Mouse (Mus musculus) limb, embryonic 12.5 days (tissue): ENCODE measurements around the gene Pax2. TPM values are rescaled to one million over a fixed set of nuclear protein-coding genes. Genes with fewer than 3 reads are reported as not detected.

Source experiments
- ATAC-seq: fragments of 200-750 bp; cut with Nextera tagmentation; 2 replicates; pipeline ENCODE4 v1.8.0; 2017; ENCODE audit warnings: low read depth, moderate TSS enrichment; ENCODE audit not compliant: insufficient number of reproducible peaks, insufficient read depth, low FRiP score, low TSS enrichment
- H3K27ac ChIP-seq: fragments of 300-500 bp; sonication (generic); 2 replicates; pipeline ENCODE4 v1.5.1; 2016; ENCODE audit warnings: mild to moderate bottlenecking, moderate library complexity
- H3K27me3 ChIP-seq: fragments of 300-500 bp; sonication (generic); 2 replicates; pipeline ENCODE4 v1.6.1; 2016; ENCODE audit warnings: mild to moderate bottlenecking, moderate library complexity
- H3K36me3 ChIP-seq: fragments of 300-500 bp; sonication (generic); 2 replicates; pipeline ENCODE4 v1.6.1; 2016; ENCODE audit warnings: mild to moderate bottlenecking, moderate library complexity
- H3K4me1 ChIP-seq: fragments of 300-500 bp; sonication (generic); replicated peaks from 2 replicates; pipeline ENCODE4 v1.6.1; 2016
- H3K4me2 ChIP-seq: fragments of 300-500 bp; sonication (generic); 2 replicates; pipeline ENCODE4 v1.6.1; 2016; ENCODE audit warnings: mild to moderate bottlenecking, moderate library complexity
- H3K4me3 ChIP-seq: fragments of 300-500 bp; sonication (generic); replicated peaks from 2 replicates; pipeline ENCODE4 v1.5.1; 2016; ENCODE audit warnings: mild to moderate bottlenecking
- H3K9ac ChIP-seq: fragments of 300-500 bp; sonication (generic); replicated peaks from 2 replicates; pipeline ENCODE4 v1.6.1; 2016; ENCODE audit warnings: mild to moderate bottlenecking, moderate library complexity
- H3K9me3 ChIP-seq: fragments of 300-500 bp; sonication (generic); 2 replicates; pipeline ENCODE4 v1.6.1; 2016; ENCODE audit warnings: mild to moderate bottlenecking, moderate library complexity
- WGBS: fragments of 180-500 bp; shearing (Covaris S2); methylation state at CpG from one replicate; pipeline ENCODE4 v1.1.7; 2016; 5-methylcytosine and 5-hydroxymethylcytosine counted together
- polyA plus RNA-seq: library from polyadenylated mRNA; unstranded; fragments of >200 nt; fragmentation: Nextera tagmentation; extraction: Ambion mirVana; gene quantifications from 2 replicates; pipeline ENCODE4 v1.2.1, GENCODE M21; 2016

Pax2 gene
- polyA plus RNA-seq, 1 experiment from 2014 or later, result not detected

DNA sequence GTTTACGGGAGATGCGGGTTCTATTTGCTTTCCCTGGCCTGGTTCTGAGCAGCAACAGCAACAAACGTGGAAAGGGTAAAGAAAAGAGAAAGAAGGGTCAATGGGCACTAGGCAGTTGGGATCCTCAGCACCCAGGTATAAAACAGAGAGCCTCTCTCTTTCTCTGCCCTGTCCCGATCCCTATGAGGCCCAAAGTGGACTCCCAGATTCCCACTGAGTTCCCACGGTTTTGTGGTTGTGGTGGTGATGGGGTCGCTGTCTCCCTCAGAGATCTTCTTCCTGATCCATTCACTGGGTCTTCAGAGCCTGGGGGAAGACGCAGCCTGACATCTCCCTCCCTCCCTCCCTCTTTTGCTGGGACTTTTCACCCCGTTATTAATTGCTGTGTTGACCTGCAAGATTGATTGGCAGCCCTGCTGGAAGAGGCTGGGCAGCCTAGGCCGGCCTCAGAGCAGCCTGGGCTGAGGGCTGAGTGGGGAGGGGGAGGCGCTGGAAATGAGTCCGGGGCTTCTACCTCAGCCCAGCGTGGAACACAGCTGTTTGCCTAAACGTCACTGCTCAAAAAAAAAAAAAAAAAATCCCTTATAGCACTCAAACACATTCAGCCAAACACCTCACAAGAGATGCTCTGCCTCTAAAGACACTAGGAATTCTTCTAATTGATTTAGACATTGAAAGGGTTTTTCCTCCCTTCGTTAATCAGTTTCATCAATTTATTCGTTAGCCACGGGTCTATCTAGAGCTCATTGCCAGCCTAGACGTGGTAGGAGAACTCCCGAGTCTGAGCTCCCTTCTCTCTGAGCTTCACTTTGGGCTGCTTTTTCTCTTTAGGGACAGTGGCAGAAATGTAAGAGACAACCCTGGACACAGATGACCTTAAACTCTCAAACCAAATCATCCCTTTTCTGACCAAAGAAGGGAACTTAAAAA, 6.5 kb upstream of the Pax2 start:
- Histone ChIP-seq H3K4me2 (no peak overlapping the region), H3K4me3 (no peak overlapping the region), H3K27ac (no peak overlapping the region), H3K27me3 (peaks cover 98% of the 10 kb centered on the region), H3K9me3 (no peaks in the 10 kb centered on the region), H3K4me1 (peaks cover 26% of the 10 kb centered on the region), H3K36me3 (no peaks in the 10 kb centered on the region), H3K9ac (no peak overlapping the region)
- ATAC-seq, result no peak
- WGBS, result 2% methylated on average over 18 of the region's 18 CpGs

DNA sequence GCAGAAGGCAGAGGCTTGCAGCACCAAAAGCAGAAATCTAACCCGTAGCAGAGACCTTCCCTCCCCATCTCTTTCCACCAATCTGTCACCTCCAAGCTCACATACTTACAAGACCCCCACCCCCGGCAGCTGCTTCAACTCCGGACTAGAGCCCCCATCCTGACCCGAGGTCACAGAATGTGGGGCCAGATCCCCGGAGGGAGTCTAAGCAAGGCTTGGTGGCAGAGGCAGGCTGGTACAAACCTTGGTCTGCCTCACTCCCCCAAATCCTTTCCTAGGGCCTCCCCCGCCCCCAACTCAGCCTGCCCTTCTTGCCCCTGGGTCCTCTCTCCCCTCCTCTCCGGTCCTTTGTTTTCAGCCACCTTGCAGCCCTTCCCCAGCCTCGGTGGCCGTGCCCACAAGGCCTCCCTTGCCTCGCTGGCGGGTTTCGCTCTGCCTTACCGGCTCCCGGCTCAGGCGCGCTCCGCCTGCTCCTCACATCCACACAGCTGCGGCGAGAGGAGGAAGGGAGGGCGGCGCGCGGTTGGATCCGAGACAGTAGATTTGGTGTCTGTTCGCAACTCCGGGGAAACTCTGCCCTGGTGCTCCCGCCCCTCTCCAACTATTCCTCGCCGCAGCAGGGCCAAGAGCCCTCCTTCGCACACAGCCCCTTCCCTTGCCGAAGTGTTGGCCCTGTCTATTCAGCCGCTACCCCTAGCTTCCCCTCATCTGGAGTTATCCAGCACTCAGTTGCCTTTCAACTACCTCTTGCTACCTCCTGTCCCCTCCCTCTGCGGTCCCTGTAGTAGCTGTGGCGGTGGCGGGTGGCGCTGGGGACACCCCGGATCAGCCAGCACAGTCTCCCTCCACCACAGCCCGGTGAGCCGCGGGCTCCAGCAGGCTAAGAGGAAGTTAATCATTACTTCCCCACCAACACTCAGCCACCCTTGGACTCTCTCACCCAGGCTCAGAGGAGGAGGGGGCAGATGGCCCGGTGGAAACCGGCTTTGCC, 5.5 kb upstream of the Pax2 start:
- no peak for ATAC-seq
- H3K27me3 ChIP-seq, result peaks cover 98% of the 10 kb centered on the region
- peaks cover 29% of the 10 kb centered on the region for H3K4me1 ChIP-seq
- H3K4me3 ChIP-seq, result peak overlapping the region; percentile 7
- H3K4me2 ChIP-seq, result peak overlapping the region; percentile 27
- WGBS, result under 1% methylated on average over 41 of the region's 42 CpGs
- H3K9ac ChIP-seq, result 0 out of 2 replicates have a peak overlapping the region, but pooled peaks have one; percentile 24
- no peaks in the 10 kb centered on the region for H3K9me3 ChIP-seq
- no peaks in the 10 kb centered on the region for H3K36me3 ChIP-seq
- no peak overlapping the region for H3K27ac ChIP-seq

DNA sequence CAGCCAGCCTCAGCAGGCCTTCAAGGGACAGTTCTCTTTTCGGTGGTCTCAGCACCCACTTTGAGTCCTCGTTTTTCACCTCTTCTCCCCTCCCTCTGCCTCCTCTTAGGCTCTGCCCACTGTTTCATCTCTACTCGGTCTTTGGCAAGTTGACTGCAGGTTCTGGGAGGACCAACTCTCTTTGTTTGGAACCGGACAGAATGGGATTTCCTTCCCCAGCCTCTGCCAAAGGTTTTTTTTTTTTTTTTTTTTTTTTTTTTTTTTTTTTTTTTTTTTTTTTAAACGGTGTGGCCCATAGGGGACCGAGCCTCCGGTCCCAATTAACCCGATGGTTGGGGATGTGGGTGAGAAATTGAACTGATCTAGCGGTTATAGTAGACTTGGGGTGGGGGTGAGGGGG, 4.8 kb upstream of the Pax2 start:
- peaks cover 36% of the 10 kb centered on the region for H3K4me1 ChIP-seq
- no peak overlapping the region for H3K27ac ChIP-seq
- H3K36me3 ChIP-seq, result no peaks in the 10 kb centered on the region
- H3K4me2 ChIP-seq, result peak overlapping the region; percentile 27; the same call in 1 of the 2 replicates
- WGBS, result under 1% methylated on average over 9 of the region's 9 CpGs
- no peak overlapping the region for H3K9ac ChIP-seq
- H3K9me3 ChIP-seq, result no peaks in the 10 kb centered on the region
- no peak for ATAC-seq
- peaks cover 98% of the 10 kb centered on the region for H3K27me3 ChIP-seq
- no peak overlapping the region for H3K4me3 ChIP-seq

DNA sequence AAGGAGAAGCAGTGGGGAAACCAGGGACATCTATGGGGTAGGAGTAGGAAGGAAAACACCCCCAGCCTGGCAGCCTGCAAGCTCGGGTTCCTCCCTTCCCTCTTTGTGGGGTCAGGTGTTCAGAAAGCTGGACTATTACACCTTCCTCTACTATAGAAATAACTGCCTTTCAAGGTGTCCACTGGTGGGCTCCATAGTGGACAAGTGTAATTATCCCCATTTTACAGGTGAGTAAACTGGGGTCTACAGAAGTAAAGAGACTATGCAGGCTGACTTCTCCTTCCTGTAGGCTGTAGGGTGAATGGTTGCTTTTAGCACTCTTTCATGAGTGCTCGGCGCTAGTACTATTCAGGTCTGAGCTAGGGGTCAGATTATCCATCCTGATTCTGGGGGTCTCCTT, 4.3 kb upstream of the Pax2 start:
- Histone ChIP-seq H3K4me1 (peaks cover 38% of the 10 kb centered on the region), H3K4me2 (no peak overlapping the region), H3K36me3 (no peaks in the 10 kb centered on the region), H3K27ac (no peak overlapping the region), H3K27me3 (peaks cover 98% of the 10 kb centered on the region), H3K9ac (no peak overlapping the region), H3K4me3 (no peak overlapping the region), H3K9me3 (no peaks in the 10 kb centered on the region)
- no peak for ATAC-seq
- WGBS, result 3% methylated on average over 3 of the region's 3 CpGs

DNA sequence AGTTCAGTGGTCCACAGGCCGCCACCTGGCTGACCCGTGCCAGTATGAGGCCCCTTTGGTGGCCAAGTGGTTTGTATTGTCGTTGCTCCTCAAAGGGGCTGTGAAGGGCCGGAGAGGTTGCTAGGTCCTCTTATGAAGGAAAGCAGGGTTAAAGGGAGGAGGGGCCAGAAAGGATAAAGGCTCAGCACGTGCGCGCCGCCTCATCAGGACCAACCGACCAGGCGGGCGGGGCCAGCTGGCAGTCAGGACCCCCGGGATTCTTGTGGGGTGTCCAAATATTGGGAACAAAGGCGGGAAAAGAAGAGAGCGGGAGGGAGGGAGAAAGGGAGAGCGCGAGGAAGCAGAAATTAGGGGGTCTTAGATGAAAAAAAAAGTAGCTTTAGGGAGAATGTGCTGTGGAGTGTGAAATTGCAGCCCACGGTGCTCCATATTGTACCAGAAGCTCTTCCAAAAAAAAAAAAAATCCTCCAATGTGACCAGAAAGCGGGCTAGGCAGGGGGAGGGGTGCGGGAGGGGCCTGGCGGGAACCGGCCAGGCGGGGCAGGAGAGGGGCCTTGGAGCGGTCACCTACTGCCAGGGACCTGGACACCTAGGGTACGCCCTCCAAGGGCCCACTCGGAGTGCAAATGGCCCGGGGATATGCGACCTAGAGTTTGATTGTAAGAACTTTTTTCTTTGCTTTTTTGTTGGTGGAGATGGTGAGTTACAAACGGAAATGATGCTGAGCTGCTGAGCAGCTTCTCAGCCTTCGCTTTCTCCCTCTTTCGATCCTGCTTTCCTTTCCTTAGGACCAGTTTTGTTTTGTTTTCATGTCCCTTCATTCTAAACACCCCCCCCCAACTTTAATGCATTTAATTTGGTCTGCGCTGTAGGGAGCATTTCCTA, 3.5 kb upstream of the Pax2 start:
- no peak for ATAC-seq
- Histone ChIP-seq H3K9ac (no peak overlapping the region), H3K27ac (no peak overlapping the region), H3K9me3 (no peaks in the 10 kb centered on the region), H3K4me3 (no peak overlapping the region), H3K36me3 (no peaks in the 10 kb centered on the region), H3K4me1 (peaks cover 41% of the 10 kb centered on the region), H3K4me2 (no peak overlapping the region), H3K27me3 (peaks cover 100% of the 10 kb centered on the region)
- under 1% methylated on average over 31 of the region's 31 CpGs for WGBS

DNA sequence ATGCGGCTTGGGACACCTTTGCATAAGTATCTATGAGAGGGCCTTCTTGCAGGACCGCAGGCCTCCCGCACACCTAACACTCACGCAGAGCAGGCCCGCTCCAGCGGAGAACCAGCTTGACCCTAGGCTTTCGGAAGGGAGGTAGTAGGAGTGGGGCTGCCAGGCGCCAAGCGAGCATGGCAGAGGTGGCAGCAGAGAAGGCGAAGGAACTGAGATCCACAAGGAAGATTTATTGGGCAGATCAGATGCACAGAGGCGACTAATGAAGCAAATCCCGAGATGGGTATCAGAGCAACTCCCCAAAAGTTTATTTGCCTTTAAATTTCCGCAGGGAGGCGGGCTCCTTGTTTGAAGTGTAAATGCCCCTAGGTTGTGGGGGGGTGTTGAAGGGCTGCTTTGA, 2.5 kb upstream of the Pax2 start:
- ATAC-seq, result no peak
- WGBS, result 2% methylated on average over 14 of the region's 14 CpGs
- H3K4me3 ChIP-seq, result no peak overlapping the region
- H3K36me3 ChIP-seq, result no peaks in the 10 kb centered on the region
- H3K4me1 ChIP-seq, result peaks cover 44% of the 10 kb centered on the region
- no peak overlapping the region for H3K4me2 ChIP-seq
- no peak overlapping the region for H3K27ac ChIP-seq
- H3K9me3 ChIP-seq, result no peaks in the 10 kb centered on the region
- H3K9ac ChIP-seq, result no peak overlapping the region
- peaks cover 99% of the 10 kb centered on the region for H3K27me3 ChIP-seq

DNA sequence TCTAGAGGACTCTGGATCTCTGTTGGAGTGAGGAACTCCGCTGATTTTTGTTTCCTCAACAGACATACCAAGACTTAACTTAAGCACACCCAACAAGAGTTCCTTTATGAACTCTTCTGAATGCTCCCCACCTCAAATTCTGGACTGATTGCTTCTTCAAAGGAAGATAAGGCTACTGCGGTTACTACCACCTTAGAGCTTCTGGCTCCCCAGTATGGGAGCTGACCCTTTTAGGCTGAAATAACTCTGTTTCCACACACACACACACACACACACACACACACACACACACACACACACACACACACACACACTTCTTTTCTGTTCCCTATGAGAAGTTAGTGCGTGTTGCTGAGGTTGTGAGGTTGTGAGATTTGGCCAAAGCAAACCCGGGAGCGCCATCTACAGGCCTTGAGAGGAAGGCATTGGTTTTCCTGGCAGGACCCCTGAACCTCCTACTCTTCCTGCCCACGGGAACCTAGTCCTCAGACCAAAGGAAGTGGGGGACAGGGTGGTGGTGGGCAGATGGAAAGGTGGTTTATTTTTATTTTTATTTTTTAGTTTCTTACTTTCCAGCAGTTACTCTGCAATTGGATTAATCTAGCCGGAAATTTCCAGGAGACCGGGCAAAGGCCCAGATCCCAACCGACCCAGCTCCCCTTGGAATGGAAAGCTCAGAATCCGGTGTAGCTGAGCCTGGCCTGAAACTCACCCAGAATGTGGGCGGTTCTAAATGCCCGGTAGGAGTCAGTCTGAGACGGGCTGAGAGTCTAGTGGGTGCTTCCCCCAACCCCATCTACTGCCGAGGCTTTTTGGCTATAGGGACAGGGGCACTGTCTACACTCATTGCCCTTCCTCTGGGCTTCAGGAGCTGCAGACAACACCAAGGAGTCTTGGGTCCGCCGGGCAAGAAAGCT, 1.1 kb upstream of the Pax2 start:
- 1% methylated on average over 16 of the region's 16 CpGs for WGBS
- Histone ChIP-seq H3K9me3 (no peaks in the 10 kb centered on the region), H3K4me2 (no peak overlapping the region), H3K9ac (no peak overlapping the region), H3K27me3 (peaks cover 97% of the 10 kb centered on the region), H3K4me3 (peak overlapping the region; percentile 37; the same call in 1 of the 2 replicates), H3K36me3 (no peaks in the 10 kb centered on the region), H3K27ac (no peak overlapping the region), H3K4me1 (peaks cover 45% of the 10 kb centered on the region)
- no peak for ATAC-seq

DNA sequence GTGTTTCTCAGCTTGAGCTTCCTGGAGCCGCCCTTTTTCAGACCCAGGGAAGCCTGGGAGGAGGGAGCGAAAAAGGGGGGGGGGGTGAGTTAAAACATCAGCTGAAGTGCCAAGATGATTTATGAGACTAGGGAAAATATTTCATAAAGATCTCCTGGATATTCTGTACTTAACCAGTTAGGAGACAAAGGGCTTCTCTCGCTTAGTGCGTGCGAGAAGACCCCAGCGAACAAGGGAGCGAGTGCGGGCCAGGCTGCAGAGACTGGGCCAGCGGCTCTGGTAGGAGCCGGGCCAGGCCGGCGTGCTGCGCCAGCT, 510 bp upstream of the Pax2 start:
- Histone ChIP-seq H3K9ac (no peak overlapping the region), H3K4me1 (peaks cover 44% of the 10 kb centered on the region)
- no peak for ATAC-seq

DNA sequence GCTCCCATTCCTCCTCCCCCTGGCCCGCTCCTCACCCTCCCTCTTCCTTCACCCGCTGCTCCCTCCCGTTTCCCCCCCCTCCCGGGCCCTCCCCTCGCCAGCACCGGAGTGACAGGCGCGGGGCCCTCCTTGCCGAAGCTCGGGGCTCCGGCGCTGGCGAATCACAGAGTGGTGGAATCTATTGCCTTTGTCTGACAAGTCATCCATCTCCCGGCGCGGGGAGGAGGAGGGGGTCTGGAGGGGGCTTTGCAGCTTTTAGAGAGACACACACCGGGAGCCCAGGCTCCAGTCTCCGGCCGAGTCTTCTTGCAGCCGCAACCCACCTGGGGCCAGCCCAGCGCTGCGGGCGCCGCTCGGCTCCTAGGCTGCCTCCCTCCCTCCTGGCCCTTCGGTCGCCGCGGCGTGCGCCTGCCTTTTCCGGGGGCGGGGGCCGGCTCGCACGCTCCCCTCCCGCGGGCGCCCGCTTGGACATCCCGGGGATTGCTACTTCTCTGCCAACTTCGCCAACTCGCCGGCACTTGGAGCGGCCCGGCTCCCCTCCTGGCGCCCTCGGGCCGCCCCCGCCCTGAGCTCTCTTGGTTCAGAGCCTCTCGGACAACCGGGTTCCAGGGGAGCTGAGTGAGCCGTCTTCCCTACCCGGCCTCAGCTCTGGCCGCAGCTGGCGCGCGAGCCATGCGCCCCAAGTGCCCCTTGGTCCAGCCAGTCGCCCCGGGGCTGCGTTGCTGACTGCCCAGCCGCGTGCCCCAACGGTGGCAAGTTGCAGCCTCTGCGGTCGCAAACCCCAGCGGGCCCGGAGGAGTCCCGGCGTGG, 781 bp downstream of the Pax2 start:
- WGBS, result 1% methylated on average over 61 of the region's 71 CpGs
- H3K36me3 ChIP-seq, result no peaks in the 10 kb centered on the region
- peak overlapping the region; percentile 37 for H3K4me3 ChIP-seq
- peak overlapping the region; percentile 34 for H3K9ac ChIP-seq
- peak overlapping the region; percentile 54 for H3K4me2 ChIP-seq
- ATAC-seq, result no peak
- peaks cover 38% of the 10 kb centered on the region for H3K4me1 ChIP-seq
- no peaks in the 10 kb centered on the region for H3K9me3 ChIP-seq
- H3K27ac ChIP-seq, result no peak overlapping the region
- H3K27me3 ChIP-seq, result peaks cover 95% of the 10 kb centered on the region

More for the DNA sequence above, 510 bp upstream of the Pax2 start:
- peak overlapping the region; percentile 37; the same call in 1 of the 2 replicates for H3K4me3 ChIP-seq
- 1% methylated on average over 13 of the region's 13 CpGs for WGBS
- no peak overlapping the region for H3K27ac ChIP-seq
- H3K36me3 ChIP-seq, result no peaks in the 10 kb centered on the region
- H3K27me3 ChIP-seq, result peaks cover 95% of the 10 kb centered on the region
- peak overlapping the region; percentile 54 for H3K4me2 ChIP-seq
- no peaks in the 10 kb centered on the region for H3K9me3 ChIP-seq
